Mouse (Mus musculus) liver, embryonic 16.5 days (tissue): ENCODE results near the gene Isca2. TPM values are rescaled to one million over a fixed set of nuclear protein-coding genes. Genes with fewer than 3 reads are reported as not detected.

Experiments used
- ATAC-seq: fragments of 200-750 bp; cut with Nextera tagmentation; 2 replicates; pipeline ENCODE4 v1.8.0; 2017; ENCODE audit warnings: low read depth, mild to moderate bottlenecking, moderate number of reproducible peaks, moderate library complexity
- H3K27ac ChIP-seq: fragments of 300-500 bp; sonication (generic); 2 replicates; pipeline ENCODE4 v1.5.1; 2014; ENCODE audit warnings: mild to moderate bottlenecking, low read length
- H3K27me3 ChIP-seq: fragments of 300-500 bp; sonication (generic); 2 replicates; pipeline ENCODE4 v1.6.1; 2014; ENCODE audit warnings: low read depth, low read length, mixed read lengths; ENCODE audit not compliant: control insufficient read depth, insufficient read depth
- H3K36me3 ChIP-seq: fragments of 300-500 bp; sonication (generic); 2 replicates; pipeline ENCODE4 v1.6.1; 2014; ENCODE audit warnings: mild to moderate bottlenecking; ENCODE audit not compliant: control insufficient read depth, insufficient read depth
- H3K4me1 ChIP-seq: fragments of 300-500 bp; sonication (generic); 2 replicates; pipeline ENCODE4 v1.6.1; 2014; ENCODE audit warnings: low read depth, low read length, mixed read lengths; ENCODE audit not compliant: control insufficient read depth
- H3K4me2 ChIP-seq: fragments of 300-500 bp; sonication (generic); 2 replicates; pipeline ENCODE4 v1.6.1; 2014; ENCODE audit warnings: low read depth, low read length, mixed read lengths
- H3K4me3 ChIP-seq: fragments of 300-500 bp; sonication (generic); 2 replicates; pipeline ENCODE4 v1.5.1; 2014; ENCODE audit warnings: low read depth, mild to moderate bottlenecking, low read length
- H3K9ac ChIP-seq: fragments of 300-500 bp; sonication (generic); 2 replicates; pipeline ENCODE4 v1.6.1; 2014; ENCODE audit warnings: low read depth, low read length
- H3K9me3 ChIP-seq: fragments of 300-500 bp; sonication (generic); replicated peaks from 2 replicates; pipeline ENCODE4 v1.6.1; 2016; ENCODE audit warnings: low read length; ENCODE audit not compliant: control insufficient read depth
- WGBS: fragments of 180-500 bp; shearing (Covaris S2); extraction: QIAGEN DNeasy Blood & Tissue Kit; methylation state at CpG from one replicate; pipeline ENCODE4 v1.1.7; 2014; ENCODE audit not compliant: insufficient replicate concordance; 5-methylcytosine and 5-hydroxymethylcytosine counted together
- polyA plus RNA-seq: library from polyadenylated mRNA; unstranded; fragments of >200 nt; fragmentation: Nextera tagmentation; extraction: Ambion mirVana; gene quantifications from 2 replicates; pipeline ENCODE4 v1.2.1, GENCODE M21; 2015

Gene Isca2
- polyA plus RNA-seq, 1 experiment from 2014 or later = 94.7 TPM

GRCm38 (mm10) chr12:84806726-84807125, 33.7 kb downstream of the Isca2 start:
- 49% methylated on average over 5 of the region's 5 CpGs for WGBS
- H3K9ac ChIP-seq = no peak overlapping the region
- H3K4me2 ChIP-seq = no peak overlapping the region
- no peak for ATAC-seq
- peaks cover 2% of the 10 kb centered on the region; the same call in 1 of the 2 replicates for H3K27me3 ChIP-seq
- H3K9me3 ChIP-seq = no peaks in the 10 kb centered on the region
- no peak overlapping the region for H3K27ac ChIP-seq
- H3K4me1 ChIP-seq = no peaks in the 10 kb centered on the region; the same call in 1 of the 2 replicates
- no peaks in the 10 kb centered on the region for H3K36me3 ChIP-seq
- no peak overlapping the region for H3K4me3 ChIP-seq

GRCm38 (mm10) chr12:84807351-84807750, 34.3 kb downstream of the Isca2 start:
- ATAC-seq = no peak
- Histone ChIP-seq H3K27me3 (peaks cover 2% of the 10 kb centered on the region; the same call in 1 of the 2 replicates), H3K27ac (no peak overlapping the region), H3K9ac (no peak overlapping the region), H3K9me3 (no peaks in the 10 kb centered on the region), H3K4me3 (no peak overlapping the region), H3K36me3 (no peaks in the 10 kb centered on the region), H3K4me1 (no peaks in the 10 kb centered on the region; the same call in 1 of the 2 replicates), H3K4me2 (no peak overlapping the region)
- WGBS = 64% methylated on average over 13 of the region's 13 CpGs

DNA sequence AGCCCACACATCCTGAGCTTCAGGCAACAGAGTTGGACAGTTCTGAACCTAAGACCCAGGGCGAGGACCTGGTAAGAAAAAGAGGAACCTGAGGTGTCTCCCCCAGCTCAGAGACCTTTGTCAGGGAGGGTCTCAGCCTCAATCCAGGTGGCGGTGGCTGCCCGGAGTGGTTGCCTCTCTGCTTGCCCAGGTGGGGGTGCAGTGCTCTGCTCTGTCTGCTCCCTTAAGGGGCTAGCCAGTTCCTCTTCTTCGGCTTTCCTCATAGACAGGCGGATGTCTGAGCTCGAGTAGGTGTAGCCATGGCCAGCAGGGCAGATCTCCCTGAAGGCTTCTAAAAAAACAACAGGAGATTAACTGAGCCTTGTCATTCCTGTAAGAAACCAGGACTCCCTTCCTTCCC, 36.0 kb downstream of the Isca2 start:
- Histone ChIP-seq H3K27me3 (0 out of 2 replicates have a peak, but pooled peaks cover 2% of the 10 kb centered on the region), H3K4me1 (no peaks in the 10 kb centered on the region), H3K9ac (no peak overlapping the region), H3K27ac (no peak overlapping the region), H3K4me3 (no peak overlapping the region), H3K36me3 (no peaks in the 10 kb centered on the region), H3K9me3 (no peaks in the 10 kb centered on the region), H3K4me2 (no peak overlapping the region)
- ATAC-seq = no peak
- WGBS = 37% methylated on average over 6 of the region's 6 CpGs

GRCm38 (mm10) chr12:84810810-84811209, 37.8 kb downstream of the Isca2 start:
- Histone ChIP-seq H3K36me3 (no peaks in the 10 kb centered on the region), H3K4me3 (no peak overlapping the region), H3K9me3 (no peaks in the 10 kb centered on the region), H3K27ac (no peak overlapping the region), H3K27me3 (0 out of 2 replicates have a peak, but pooled peaks cover 1% of the 10 kb centered on the region), H3K4me2 (no peak overlapping the region), H3K4me1 (no peaks in the 10 kb centered on the region), H3K9ac (no peak overlapping the region)
- ATAC-seq = no peak
- WGBS = 54% methylated on average over 1 of the region's 1 CpGs

GRCm38 (mm10) chr12:84811510-84811909, 38.5 kb downstream of the Isca2 start:
- Histone ChIP-seq H3K9me3 (no peaks in the 10 kb centered on the region), H3K27ac (no peak overlapping the region), H3K4me3 (no peak overlapping the region), H3K36me3 (no peaks in the 10 kb centered on the region), H3K4me1 (no peaks in the 10 kb centered on the region), H3K27me3 (no peaks in the 10 kb centered on the region), H3K9ac (no peak overlapping the region), H3K4me2 (no peak overlapping the region)
- 41% methylated on average over 4 of the region's 4 CpGs for WGBS
- no peak for ATAC-seq

DNA sequence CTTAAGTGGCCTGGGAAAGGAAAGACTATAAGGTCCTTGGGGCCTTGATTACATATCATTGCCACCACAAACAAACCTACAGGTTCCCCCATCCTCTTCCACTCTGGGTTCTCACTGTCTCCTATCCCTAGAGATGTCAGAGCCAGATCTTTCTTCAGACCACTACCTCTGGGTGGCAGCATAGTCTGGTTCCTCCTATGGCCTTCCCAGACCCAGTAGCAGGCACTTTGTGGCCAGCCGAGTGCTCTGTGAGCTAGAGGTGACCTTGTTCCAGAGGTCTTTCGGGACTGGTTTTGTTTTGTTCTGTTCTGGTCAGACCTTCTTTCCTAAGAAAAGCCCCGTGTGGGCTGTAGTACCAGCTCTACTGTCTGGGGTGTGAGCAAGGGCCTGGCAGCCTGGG, 39.0 kb downstream of the Isca2 start:
- no peaks in the 10 kb centered on the region for H3K36me3 ChIP-seq
- no peak overlapping the region for H3K4me3 ChIP-seq
- no peak for ATAC-seq
- no peak overlapping the region for H3K9ac ChIP-seq
- no peak overlapping the region for H3K27ac ChIP-seq
- no peak overlapping the region for H3K4me2 ChIP-seq
- 34% methylated on average over 3 of the region's 3 CpGs for WGBS
- no peaks in the 10 kb centered on the region for H3K4me1 ChIP-seq
- no peaks in the 10 kb centered on the region for H3K27me3 ChIP-seq
- no peaks in the 10 kb centered on the region for H3K9me3 ChIP-seq

- Histone ChIP-seq H3K36me3 (no peaks in the 10 kb centered on the region), H3K4me1 (peaks cover 3% of the 10 kb centered on the region), H3K4me3 (no peak overlapping the region), H3K9ac (no peak overlapping the region), H3K27ac (no peak overlapping the region), H3K9me3 (no peaks in the 10 kb centered on the region), H3K27me3 (no peaks in the 10 kb centered on the region), H3K4me2 (no peak overlapping the region)
- 40% methylated on average over 7 of the region's 7 CpGs for WGBS
- no peak for ATAC-seq
Measured at GRCm38 (mm10) chr12:84813773-84814172, 40.7 kb downstream of the Isca2 start.

DNA sequence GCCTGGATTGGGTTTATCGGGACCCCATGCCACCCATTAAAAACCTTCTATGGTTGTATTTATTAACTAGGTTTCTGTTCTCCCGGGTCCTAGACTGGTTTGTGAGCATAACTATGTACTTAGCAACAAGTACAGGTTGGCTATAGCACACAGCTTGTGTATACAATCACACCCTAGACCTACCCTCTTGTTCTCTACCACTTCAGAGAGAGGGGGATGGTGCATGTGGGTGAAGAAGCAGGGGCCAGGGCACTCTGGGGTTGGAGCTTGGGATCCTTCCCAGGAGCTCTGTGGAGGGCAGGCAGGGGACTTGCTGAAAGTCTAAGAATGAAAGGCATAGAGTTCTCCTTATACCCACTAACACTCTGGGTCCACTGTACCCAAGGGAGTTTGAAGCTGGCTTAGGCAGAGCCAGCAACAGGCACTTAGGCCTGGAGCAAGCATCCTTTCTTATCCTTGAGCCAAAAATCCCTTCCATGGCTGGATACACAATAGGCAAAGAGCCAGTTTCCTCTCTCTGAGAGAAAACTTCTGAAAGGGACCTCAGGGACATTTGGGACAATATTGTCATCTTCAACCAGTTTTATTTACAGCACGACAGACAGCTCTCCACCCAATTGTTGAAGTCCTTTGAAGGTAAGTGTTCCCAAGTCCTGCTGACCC, 41.7 kb downstream of the Isca2 start:
- Histone ChIP-seq H3K27me3 (no peaks in the 10 kb centered on the region), H3K36me3 (no peaks in the 10 kb centered on the region), H3K27ac (no peak overlapping the region), H3K4me1 (peaks cover 12% of the 10 kb centered on the region), H3K4me2 (no peak overlapping the region), H3K9ac (no peak overlapping the region), H3K9me3 (no peaks in the 10 kb centered on the region), H3K4me3 (no peak overlapping the region)
- no peak for ATAC-seq
- 63% methylated on average over 3 of the region's 3 CpGs for WGBS

GRCm38 (mm10) chr12:84818496-84818895, 45.4 kb downstream of the Isca2 start:
- H3K4me2 ChIP-seq = no peak overlapping the region
- no peaks in the 10 kb centered on the region for H3K27me3 ChIP-seq
- 54% methylated on average over 4 of the region's 4 CpGs for WGBS
- H3K27ac ChIP-seq = peak overlapping the region; percentile 91
- no peaks in the 10 kb centered on the region for H3K36me3 ChIP-seq
- H3K4me3 ChIP-seq = no peak overlapping the region
- H3K9me3 ChIP-seq = no peaks in the 10 kb centered on the region
- H3K4me1 ChIP-seq = peaks cover 18% of the 10 kb centered on the region
- no peak for ATAC-seq
- no peak overlapping the region for H3K9ac ChIP-seq
